ENCODE assay signal across 7 mouse cellular contexts in genomic region chr1:191084951-191085559, GRCm38 (mm10). TPM values are rescaled to one million over a fixed set of nuclear protein-coding genes. Genes with fewer than 3 reads are reported as not detected.
DNase-seq lines count a peak whose midpoint lies in the region; ATAC-seq and TF ChIP-seq lines count a peak whose summit lies in the region.

No protein-coding gene starts in this region.

- peak; percentile 53 for TF ChIP-seq RAD21 in CH12.LX (IDR thresholded peaks at IDR 0.05; ENCODE audit: low read depth, low read length)

- peaks cover 14% of the 10 kb centered on the region for H3K36me3 ChIP-seq in intestine, postnatal 0 days (ENCODE audit: control insufficient read depth, insufficient read depth)
- H3K36me3 ChIP-seq in intestine, embryonic 15.5 days = peaks cover 14% of the 10 kb centered on the region
- peaks cover 29 to 41% of the 10 kb centered on the region in 2 experiments for H3K36me3 ChIP-seq in CH12.LX (replicated peaks in 1 of 2; ENCODE audit: control insufficient read depth in 1 of 2, insufficient read depth in 1 of 2, low read length in 1 of 2)
- H3K36me3 ChIP-seq in limb, embryonic 14.5 days (ENCODE audit: control insufficient read depth, insufficient read depth, low read length) = peaks cover 36% of the 10 kb centered on the region

- WGBS in intestine, postnatal 0 days = 73% methylated on average over 5 of the region's 5 CpGs
- WGBS in intestine, embryonic 15.5 days = 66% methylated on average over 5 of the region's 5 CpGs
- 73% methylated on average over 5 of the region's 5 CpGs for WGBS in limb, embryonic 14.5 days

- H3K4me1 ChIP-seq in intestine, postnatal 0 days (replicated peaks; ENCODE audit: control insufficient read depth, insufficient read depth, low read length) = no peaks in the 10 kb centered on the region
- no peaks in the 10 kb centered on the region; the same call in 1 of the 2 replicates for H3K4me1 ChIP-seq in intestine, embryonic 15.5 days (replicated peaks)
- peaks cover 32 to 65% of the 10 kb centered on the region in 2 experiments for H3K4me1 ChIP-seq in CH12.LX (ENCODE audit: control insufficient read depth in 1 of 2, insufficient read depth in 2 of 2)
- H3K4me1 ChIP-seq in limb, embryonic 14.5 days (ENCODE audit: control insufficient read depth, insufficient read depth, low read length) = no peaks in the 10 kb centered on the region

- peak; percentile 69 to 71 for DNase-seq in B cell, adult 2 months
- DNase-seq in CH12.LX (ENCODE audit: extremely low read depth) = peak; percentile 75
- peak; percentile 58 for DNase-seq in embryo, embryonic 10 days (ENCODE audit: low spot score)
- peak; percentile 26 for DNase-seq in limb, embryonic 14.5 days (ENCODE audit: low spot score)
- peak; percentile 73 for DNase-seq in right cerebral cortex, postnatal 4 days

- peak; percentile 20; the same call in 1 of the 2 replicates for TF ChIP-seq EP300 in CH12.LX (IDR thresholded peaks at IDR 0.05; ENCODE audit: low read length)

- no peaks in the 10 kb centered on the region for H3K9me3 ChIP-seq in intestine, postnatal 0 days (ENCODE audit: control insufficient read depth)
- no peaks in the 10 kb centered on the region for H3K9me3 ChIP-seq in intestine, embryonic 15.5 days
- H3K9me3 ChIP-seq in CH12.LX (replicated peaks; ENCODE audit: low read length) = no peaks in the 10 kb centered on the region
- no peaks in the 10 kb centered on the region for H3K9me3 ChIP-seq in limb, embryonic 14.5 days (ENCODE audit: control insufficient read depth, low read length)

- H3K27me3 ChIP-seq in intestine, postnatal 0 days (replicated peaks; ENCODE audit: control insufficient read depth, insufficient read depth, low read length) = no peaks in the 10 kb centered on the region
- no peaks in the 10 kb centered on the region for H3K27me3 ChIP-seq in intestine, embryonic 15.5 days (replicated peaks)
- H3K27me3 ChIP-seq in CH12.LX (replicated peaks) = no peaks in the 10 kb centered on the region
- no peaks in the 10 kb centered on the region for H3K27me3 ChIP-seq in limb, embryonic 14.5 days (ENCODE audit: control insufficient read depth, insufficient read depth, low read length)

- H3K79me2 ChIP-seq in CH12.LX (replicated peaks; ENCODE audit: control insufficient read depth, extremely low read depth, insufficient read depth, poor library complexity, severe bottlenecking) = no peaks in the 10 kb centered on the region

- dilution Hi-C loops in CH12.LX (cut with MboI; ENCODE audit: extremely low pct_ligation_motif_present, extremely low pct_unique_long_range_greater_than_20kb, low sequenced_read_pairs) = no loop called here

- no peak overlapping the region for H3K4me3 ChIP-seq in intestine, postnatal 0 days (ENCODE audit: low read depth, low read length)
- H3K4me3 ChIP-seq in intestine, embryonic 15.5 days (replicated peaks) = no peak overlapping the region
- peak overlapping the region in 2 of 3 experiments; percentile 14 to 15 for H3K4me3 ChIP-seq in CH12.LX (replicated peaks in 1 of 3; ENCODE audit: low read depth in 2 of 3, low read length in 2 of 3, poor library complexity in 1 of 3)
- no peak overlapping the region for H3K4me3 ChIP-seq in limb, embryonic 14.5 days (replicated peaks; ENCODE audit: low read length)

- no peak for ATAC-seq in intestine, postnatal 0 days
- ATAC-seq in intestine, embryonic 15.5 days = no peak
- ATAC-seq in limb, embryonic 14.5 days (ENCODE audit: low FRiP score, low read depth) = no peak

- peak; percentile 79 for TF ChIP-seq CTCF in intestine, postnatal 0 days (IDR thresholded peaks at IDR 0.05; ENCODE audit: low read depth)
- peak; percentile 69 to 90 for TF ChIP-seq CTCF in CH12.LX (conservative IDR thresholded peaks at IDR 0.05 in 1 of 2, IDR thresholded peaks at IDR 0.05 in 1 of 2; ENCODE audit: low read depth in 2 of 2, low read length in 2 of 2)

- TF ChIP-seq POLR2A in CH12.LX (IDR thresholded peaks at IDR 0.05; ENCODE audit: low read depth, low read length) = no peak
- TF ChIP-seq POLR2A in limb, embryonic 14.5 days (IDR thresholded peaks at IDR 0.05; ENCODE audit: borderline replicate concordance, extremely low read depth, insufficient read depth, insufficient read length) = no peak

- H3K4me2 ChIP-seq in intestine, postnatal 0 days (replicated peaks; ENCODE audit: low read depth) = no peak overlapping the region
- no peak overlapping the region for H3K4me2 ChIP-seq in intestine, embryonic 15.5 days (replicated peaks)
- peak overlapping the region; percentile 42 for H3K4me2 ChIP-seq in CH12.LX (ENCODE audit: insufficient read depth, low read depth, poor library complexity, severe bottlenecking)
- no peak overlapping the region for H3K4me2 ChIP-seq in limb, embryonic 14.5 days (replicated peaks; ENCODE audit: low read depth, low read length, severe bottlenecking)

- H3K9ac ChIP-seq in intestine, postnatal 0 days (ENCODE audit: low read depth, low read length) = no peak overlapping the region
- no peak overlapping the region for H3K9ac ChIP-seq in intestine, embryonic 15.5 days
- H3K9ac ChIP-seq in CH12.LX (ENCODE audit: insufficient read depth, low read depth) = peak overlapping the region; percentile 32
- H3K9ac ChIP-seq in limb, embryonic 14.5 days (ENCODE audit: low read depth, low read length, severe bottlenecking) = no peak overlapping the region

- no peak overlapping the region for H3K27ac ChIP-seq in intestine, postnatal 0 days (ENCODE audit: low read depth, low read length)
- H3K27ac ChIP-seq in intestine, embryonic 15.5 days = no peak overlapping the region
- peak overlapping the region; percentile 91 for H3K27ac ChIP-seq in CH12.LX (ENCODE audit: insufficient read depth, low read depth)
- H3K27ac ChIP-seq in limb, embryonic 14.5 days (replicated peaks; ENCODE audit: low read depth, low read length) = no peak overlapping the region

- in situ Hi-C loops in CH12.LX (cut with MboI; ENCODE audit: low pct_ligation_motif_present, low pct_unique_long_range_greater_than_20kb, low sequenced_read_pairs) = loop anchor here (5.0 kb wide), 1 partner anchor 143 kb away; no protein-coding TSS in a partner anchor

TF ChIP-seq in CH12.LX, 34 proteins besides CTCF, POLR2A, EP300 and RAD21 (continues in another document):
- TF ChIP-seq CHD2 (IDR thresholded peaks at IDR 0.05; ENCODE audit: low read length) = no peak
- TF ChIP-seq MXI1 (IDR thresholded peaks at IDR 0.05; ENCODE audit: low read depth, low read length) = peak; percentile 53; the same call in 1 of the 2 replicates
- TF ChIP-seq MYC (IDR thresholded peaks at IDR 0.05; ENCODE audit: low read depth, low read length) = 0 out of 2 replicates have a peak, but pooled peaks have one; percentile 22
- TF ChIP-seq IRF4 (IDR thresholded peaks at IDR 0.05; ENCODE audit: low read depth, low read length) = no peak
- peak; percentile 58 for TF ChIP-seq SIN3A (IDR thresholded peaks at IDR 0.05; ENCODE audit: low read length)
- TF ChIP-seq MAFK (IDR thresholded peaks at IDR 0.05; ENCODE audit: insufficient replicate concordance, low read length) = no peak
- TF ChIP-seq KAT2A (IDR thresholded peaks at IDR 0.05; ENCODE audit: insufficient replicate concordance, low read length) = 0 out of 2 replicates have a peak, but pooled peaks have one; percentile 29
- no peak for TF ChIP-seq JUND (conservative IDR thresholded peaks at IDR 0.05; ENCODE audit: low read depth, low read length)

RNA-seq across cellular contexts. Expression of gene Batf3, which starts 12.6 kb away (rescaled TPM):
- 6.9 and 7.3 TPM in 2 replicates for polyA plus RNA-seq in intestine, postnatal 0 days (2015; fragmentation: Nextera tagmentation; extraction: Ambion mirVana)
- polyA plus RNA-seq in intestine, embryonic 15.5 days (2015; fragmentation: Nextera tagmentation; extraction: Ambion mirVana) = 7.2 and 10.5 TPM in 2 replicates
- 38.7 and 50.4 TPM in 2 replicates for total RNA-seq in CH12.LX (2012; rRNA removed)
- 33.0 and 44.7 TPM in 2 replicates for total RNA-seq in CH12.LX (2014; rRNA removed)
- 42.5 and 48.1 TPM in 2 replicates for polyA plus RNA-seq in CH12.LX (2012; ENCODE audit: insufficient read length, low read depth)
- polyA plus RNA-seq in limb, embryonic 14.5 days (2012; rRNA removed) = 16.1 and 16.5 TPM in 2 replicates
- polyA plus RNA-seq in limb, embryonic 14.5 days (2014; fragmentation: Nextera tagmentation; extraction: Ambion mirVana) = 11.2 and 14.9 TPM in 2 replicates

RNA-seq across cellular contexts. Expression of gene Nsl1, which starts 22.2 kb away (rescaled TPM):
- polyA plus RNA-seq in intestine, postnatal 0 days (2015; fragmentation: Nextera tagmentation; extraction: Ambion mirVana) = 3.8 TPM in 2 replicates
- 17.0 and 18.8 TPM in 2 replicates for polyA plus RNA-seq in intestine, embryonic 15.5 days (2015; fragmentation: Nextera tagmentation; extraction: Ambion mirVana)
- 17.4 and 17.9 TPM in 2 replicates for total RNA-seq in CH12.LX (2012; rRNA removed)
- 24.9 and 27.1 TPM in 2 replicates for total RNA-seq in CH12.LX (2014; rRNA removed)
- 16.0 and 20.0 TPM in 2 replicates for polyA plus RNA-seq in CH12.LX (2012; ENCODE audit: insufficient read length, low read depth)
- 15.4 and 17.2 TPM in 2 replicates for polyA plus RNA-seq in limb, embryonic 14.5 days (2012; rRNA removed)
- 11.6 and 13.9 TPM in 2 replicates for polyA plus RNA-seq in limb, embryonic 14.5 days (2014; fragmentation: Nextera tagmentation; extraction: Ambion mirVana)

RNA-seq across cellular contexts. Expression of gene Tatdn3, which starts 22.3 kb away (rescaled TPM):
- polyA plus RNA-seq in intestine, postnatal 0 days (2015; fragmentation: Nextera tagmentation; extraction: Ambion mirVana) = 17.3 and 18.1 TPM in 2 replicates
- polyA plus RNA-seq in intestine, embryonic 15.5 days (2015; fragmentation: Nextera tagmentation; extraction: Ambion mirVana) = 11.9 and 12.6 TPM in 2 replicates
- total RNA-seq in CH12.LX (2012; rRNA removed) (12.9 TPM in 2 replicates), CH12.LX (2014; rRNA removed) (17.2 and 17.3 TPM in 2 replicates)
- 11.3 and 12.7 TPM in 2 replicates for polyA plus RNA-seq in CH12.LX (2012; ENCODE audit: insufficient read length, low read depth)
- 25.9 and 27.8 TPM in 2 replicates for polyA plus RNA-seq in limb, embryonic 14.5 days (2012; rRNA removed)
- 15.7 and 17.2 TPM in 2 replicates for polyA plus RNA-seq in limb, embryonic 14.5 days (2014; fragmentation: Nextera tagmentation; extraction: Ambion mirVana)

RNA-seq across cellular contexts. Expression of gene Spata45, which starts 48.6 kb away (rescaled TPM):
- 1.1 TPM in 2 replicates for polyA plus RNA-seq in intestine, postnatal 0 days (2015; fragmentation: Nextera tagmentation; extraction: Ambion mirVana)
- not detected in 2 replicates for polyA plus RNA-seq in intestine, embryonic 15.5 days (2015; fragmentation: Nextera tagmentation; extraction: Ambion mirVana)
- total RNA-seq in CH12.LX (2012; rRNA removed) = not detected in 2 replicates
- not detected in 2 replicates for total RNA-seq in CH12.LX (2014; rRNA removed)
- 0.76 TPM in 1 of 2 replicates, not detected in the other for polyA plus RNA-seq in CH12.LX (2012; ENCODE audit: insufficient read length, low read depth)
- not detected in 2 replicates for polyA plus RNA-seq in limb, embryonic 14.5 days (2012; rRNA removed)
- not detected in 2 replicates for polyA plus RNA-seq in limb, embryonic 14.5 days (2014; fragmentation: Nextera tagmentation; extraction: Ambion mirVana)

RNA-seq across cellular contexts. Expression of gene Flvcr1, which starts 59.1 kb away (rescaled TPM):
- polyA plus RNA-seq in intestine, postnatal 0 days (2015; fragmentation: Nextera tagmentation; extraction: Ambion mirVana) = 57.4 and 65.5 TPM in 2 replicates
- 9.8 and 10.7 TPM in 2 replicates for polyA plus RNA-seq in intestine, embryonic 15.5 days (2015; fragmentation: Nextera tagmentation; extraction: Ambion mirVana)
- 40.0 and 47.9 TPM in 2 replicates for total RNA-seq in CH12.LX (2012; rRNA removed)
- total RNA-seq in CH12.LX (2014; rRNA removed) = 86.8 and 93.8 TPM in 2 replicates
- polyA plus RNA-seq in CH12.LX (2012; ENCODE audit: insufficient read length, low read depth) = 35.9 and 37.5 TPM in 2 replicates
- 15.0 and 18.3 TPM in 2 replicates for polyA plus RNA-seq in limb, embryonic 14.5 days (2012; rRNA removed)
- polyA plus RNA-seq in limb, embryonic 14.5 days (2014; fragmentation: Nextera tagmentation; extraction: Ambion mirVana) = 7.6 and 7.8 TPM in 2 replicates

Comparison
In these comparisons a context has a peak if more than half of its experiments do, and no peak if none do; other contexts are left out.
1. H3K4me3 ChIP-seq: peak in CH12.LX (2 of 3); none in intestine, postnatal 0 days (single experiment), intestine, embryonic 15.5 days (single experiment) and limb, embryonic 14.5 days (single experiment).
2. Peak in every context shown above with its lines, with median percentiles within 50 percentile points of each other: DNase-seq.